Mouse (Mus musculus): ENCODE results near the gene Clca1. TPM values are rescaled to one million over a fixed set of nuclear protein-coding genes. Genes with fewer than 3 reads are reported as not detected.
"Not testable (repeated sequence)": the region's sequence is repeated elsewhere in the genome, so short reads cannot be mapped to it uniquely, and the experiment has no call there.

Clca1 gene
- total RNA-seq (2021) = not detected
- long read RNA-seq, experiment 1 = 0 reads
- long read RNA-seq, experiment 2 = 0 reads

- no peak for DNase-seq
- intact Hi-C loops (cut with DNase I) = no loop called here
Observed at GRCm38 (mm10) chr3:145032676-145033075, at the start of gene Clca1. Clca1 (minus strand) TSS chr3:145032776.

DNA sequence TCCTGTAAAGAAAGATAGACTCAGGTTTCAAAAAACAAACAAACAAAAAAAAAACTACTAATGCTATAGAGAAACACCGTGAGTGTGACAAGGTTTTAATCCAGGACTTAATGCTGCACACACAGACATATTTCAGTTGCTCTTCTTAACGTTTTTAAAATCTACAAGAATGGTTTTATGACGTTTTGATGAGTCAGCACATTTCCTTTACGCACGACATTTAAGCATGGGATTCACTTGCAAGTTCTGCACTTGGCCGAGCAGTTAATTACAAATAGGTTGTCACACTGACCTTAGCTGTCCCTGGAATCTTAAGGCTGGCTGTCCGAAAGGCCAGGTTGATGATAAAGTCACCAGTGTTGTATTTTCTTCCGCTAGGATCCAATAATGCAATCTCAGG lies 48.3 kb upstream of the Clca1 start:
- intact Hi-C loops (cut with DNase I) = no loop called here
- no peak for DNase-seq

DNA sequence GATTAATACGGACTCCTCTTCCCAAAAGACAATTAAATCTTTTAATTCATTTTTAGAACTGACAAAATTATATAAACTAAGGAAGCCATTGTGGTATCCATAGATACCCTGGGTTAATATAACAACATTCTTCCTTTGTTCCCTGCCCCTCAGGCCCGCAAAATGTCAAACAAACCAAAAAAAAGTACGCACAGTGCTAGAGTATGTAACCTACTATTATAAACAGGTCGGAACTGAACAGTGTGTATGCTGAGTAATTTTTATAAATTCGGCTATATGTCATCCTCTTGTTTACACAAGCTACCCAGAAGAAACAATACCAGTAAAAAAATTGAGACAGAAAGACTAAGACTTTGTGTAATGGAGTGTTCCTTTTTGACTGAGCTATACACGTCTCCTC lies 45.8 kb upstream of the Clca1 start:
- intact Hi-C loops (cut with DNase I) = no loop called here
- DNase-seq = no peak

- DNase-seq = no peak
- intact Hi-C loops (cut with DNase I) = no loop called here
Observed at GRCm38 (mm10) chr3:145072339-145072738, 39.8 kb upstream of the Clca1 start.

DNA sequence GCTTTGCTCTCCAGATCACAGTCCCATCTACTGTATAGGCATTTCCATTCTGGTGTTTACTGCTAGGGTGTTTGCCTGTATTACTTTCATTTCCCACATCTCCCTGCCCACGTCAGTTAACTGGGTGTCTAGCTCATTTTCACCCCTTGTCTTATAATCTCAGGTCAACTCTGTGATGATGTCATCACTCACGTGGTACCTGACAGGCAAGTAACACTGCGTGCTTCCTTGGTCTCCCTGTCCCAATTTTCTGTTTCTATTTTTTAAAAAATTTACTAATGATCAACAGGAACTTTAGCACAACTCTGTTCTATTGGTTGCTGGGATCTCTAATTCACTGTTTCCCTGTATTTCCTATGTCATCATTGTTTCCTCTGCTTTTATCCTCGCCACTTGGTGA lies 36.4 kb upstream of the Clca1 start:
- intact Hi-C loops (cut with DNase I) = no loop called here

GRCm38 (mm10) chr3:145055138-145055537 lies 22.6 kb upstream of the Clca1 start:
- DNase-seq; intact Hi-C loops (cut with DNase I): not testable (repeated sequence)

More for the DNA sequence above, 36.4 kb upstream of the Clca1 start:
- DNase-seq = no peak

GRCm38 (mm10) chr3:145049820-145050219 lies 17.2 kb upstream of the Clca1 start:
- DNase-seq = no peak
- intact Hi-C loops (cut with DNase I) = no loop called here

DNA sequence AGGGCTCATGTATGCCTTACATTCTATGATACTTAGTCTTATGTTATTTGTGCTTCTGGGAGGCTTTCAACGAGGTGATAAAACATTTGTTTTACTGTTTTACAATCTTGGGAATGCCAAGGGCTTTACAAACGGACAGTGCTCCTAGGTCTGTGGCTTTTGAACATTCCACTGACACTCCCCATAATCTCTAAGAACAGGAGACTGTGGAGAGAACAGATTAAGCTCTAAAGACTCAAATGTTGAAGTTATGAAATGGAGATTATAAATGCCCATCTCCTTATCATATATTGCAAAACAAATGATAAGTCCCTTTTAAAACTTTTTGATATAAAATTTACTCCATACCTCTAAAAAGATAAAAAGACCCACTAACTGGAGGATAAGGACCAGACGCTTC lies 6.2 kb upstream of the Clca1 start:
- intact Hi-C loops (cut with DNase I) = no loop called here
- no peak for DNase-seq

DNA sequence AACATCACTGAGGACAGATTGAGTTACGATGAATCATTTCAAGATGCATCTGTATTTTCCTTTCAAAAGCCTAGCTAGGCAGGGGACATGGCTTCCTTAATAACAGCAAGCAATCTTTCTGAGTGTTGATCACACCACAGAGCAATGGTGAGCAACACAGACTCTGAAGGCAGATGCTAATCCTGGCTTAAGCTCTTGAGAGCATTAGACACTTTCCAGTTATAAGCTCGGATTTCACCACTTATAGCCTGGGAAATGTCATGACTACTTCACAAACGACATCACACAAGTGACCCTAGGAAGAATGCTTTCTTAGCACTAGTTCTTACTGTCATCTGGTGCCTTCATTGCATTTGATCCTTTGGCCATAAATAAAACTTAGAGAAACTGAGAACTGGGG lies 4.5 kb downstream of the Clca1 start:
- intact Hi-C loops (cut with DNase I) = loop anchor here (10.0 kb wide), 1 partner anchor 203 kb away; no protein-coding TSS in a partner anchor
- no peak for DNase-seq

GRCm38 (mm10) chr3:145026750-145027149 lies 5.8 kb downstream of the Clca1 start:
- intact Hi-C loops (cut with DNase I) = loop anchor here (10.0 kb wide), 1 partner anchor 202 kb away; no protein-coding TSS in a partner anchor
- DNase-seq = no peak

DNA sequence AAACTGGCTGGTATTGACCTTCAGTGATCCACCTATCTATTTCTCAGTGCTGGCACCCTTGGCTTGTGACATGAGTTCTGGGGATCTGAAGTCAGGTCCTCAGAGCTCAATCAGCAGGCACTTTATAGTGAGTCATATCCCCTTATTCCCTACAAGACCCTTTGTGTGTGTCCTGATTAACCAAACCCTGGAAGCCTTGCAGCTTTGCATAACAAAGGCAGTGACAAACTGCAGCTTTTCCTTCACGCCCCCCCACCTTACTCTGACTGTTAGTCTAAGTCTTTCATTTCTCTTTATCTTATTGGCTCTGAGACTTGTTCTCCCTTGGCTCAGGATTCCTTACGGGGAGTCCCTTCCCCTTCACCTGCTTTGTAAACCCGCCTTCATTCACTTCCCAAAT lies 14.8 kb downstream of the Clca1 start:
- intact Hi-C loops (cut with DNase I) = no loop called here
- no peak for DNase-seq

GRCm38 (mm10) chr3:145004422-145004821 lies 28.2 kb downstream of the Clca1 start:
- intact Hi-C loops (cut with DNase I) = no loop called here

DNA sequence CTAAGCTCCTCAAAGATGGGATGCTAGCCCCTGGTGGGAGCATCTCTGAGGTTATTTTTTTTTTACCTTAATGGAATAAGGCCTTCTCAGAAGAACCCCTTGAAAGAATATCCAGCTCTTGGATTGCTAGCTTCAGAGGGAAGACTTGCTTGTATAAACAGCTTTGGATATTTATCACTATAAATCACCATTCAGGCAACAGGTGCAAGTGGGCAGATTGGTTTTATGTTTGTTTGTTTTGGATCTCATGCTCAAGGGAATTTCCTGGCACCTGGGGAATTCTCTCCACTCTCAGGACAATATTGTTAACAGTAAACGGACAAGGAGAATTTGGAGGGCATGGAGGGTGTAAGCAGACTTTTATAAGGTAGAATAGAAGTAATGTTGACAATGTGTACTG lies 31.7 kb downstream of the Clca1 start:
- intact Hi-C loops (cut with DNase I) = no loop called here
- DNase-seq = no peak

More at GRCm38 (mm10) chr3:145004422-145004821, 28.2 kb downstream of the Clca1 start:
- DNase-seq = no peak

- intact Hi-C loops (cut with DNase I) = no loop called here
- no peak for DNase-seq
Observed at GRCm38 (mm10) chr3:144993055-144993454, 39.5 kb downstream of the Clca1 start.

GRCm38 (mm10) chr3:144992618-144993017 lies 40.0 kb downstream of the Clca1 start:
- intact Hi-C loops (cut with DNase I) = no loop called here
- no peak for DNase-seq

- no peak for DNase-seq
- intact Hi-C loops (cut with DNase I) = no loop called here
Observed at GRCm38 (mm10) chr3:144985890-144986289, 46.7 kb downstream of the Clca1 start.

DNA sequence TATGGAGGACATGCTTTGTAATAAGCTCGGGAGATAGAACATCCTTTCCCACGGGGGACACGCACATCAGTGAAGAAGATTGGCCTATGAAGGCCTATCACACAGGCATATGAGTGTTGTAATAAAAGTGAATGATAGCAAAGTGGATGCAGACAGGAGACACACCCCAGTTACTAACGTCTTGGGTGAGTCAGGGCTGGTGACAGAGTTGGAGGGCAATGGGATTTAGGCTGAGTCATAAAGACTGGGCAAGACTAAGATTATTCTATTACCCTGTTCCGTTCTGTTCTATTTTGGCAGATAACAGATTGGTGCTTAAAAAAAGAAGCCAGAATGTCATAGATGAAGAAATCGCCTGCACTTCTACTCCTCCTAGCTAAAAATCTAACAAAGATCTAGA lies 52.0 kb downstream of the Clca1 start:
- intact Hi-C loops (cut with DNase I) = no loop called here
- no peak for DNase-seq

DNA sequence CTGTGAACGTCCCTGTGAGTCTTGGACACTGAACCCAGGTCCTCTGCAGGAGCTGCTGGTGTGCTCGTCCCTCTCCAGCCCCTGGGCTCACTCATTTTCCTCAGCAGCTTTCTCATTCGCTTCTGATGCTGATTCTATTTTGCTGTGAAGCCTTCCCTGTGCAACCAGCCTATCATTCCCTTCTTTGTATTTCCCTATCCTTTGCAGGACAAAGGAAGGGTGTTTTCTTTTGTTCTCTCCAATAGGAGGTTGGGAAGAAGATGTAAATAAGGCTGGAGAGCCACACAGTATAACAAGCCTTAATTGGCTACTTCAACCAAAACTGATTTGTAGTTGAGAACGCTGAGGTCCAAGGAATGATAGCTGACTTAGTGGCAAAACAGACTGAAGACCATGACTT lies 54.9 kb downstream of the Clca1 start:
- DNase-seq = no peak
- intact Hi-C loops (cut with DNase I) = no loop called here

DNA sequence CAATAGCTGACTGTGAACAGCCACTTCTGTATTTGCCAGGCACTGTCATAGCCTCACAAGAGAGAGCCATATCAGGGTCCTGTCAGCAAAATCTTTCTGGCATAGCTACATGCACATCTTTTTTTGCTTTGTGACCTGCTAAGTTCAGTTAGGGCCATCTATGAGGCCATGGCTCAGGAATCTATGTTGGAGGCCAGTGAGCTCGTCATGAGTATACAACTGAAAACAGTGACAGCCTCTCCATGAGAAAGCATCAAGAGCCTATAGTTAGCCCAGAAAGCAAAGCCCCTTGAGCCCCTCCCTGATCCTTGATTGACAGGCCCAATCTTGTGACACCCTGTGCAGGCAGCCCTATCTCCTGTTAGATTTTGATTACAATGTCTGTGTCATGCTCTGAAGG lies 56.5 kb downstream of the Clca1 start:
- DNase-seq = no peak

DNA sequence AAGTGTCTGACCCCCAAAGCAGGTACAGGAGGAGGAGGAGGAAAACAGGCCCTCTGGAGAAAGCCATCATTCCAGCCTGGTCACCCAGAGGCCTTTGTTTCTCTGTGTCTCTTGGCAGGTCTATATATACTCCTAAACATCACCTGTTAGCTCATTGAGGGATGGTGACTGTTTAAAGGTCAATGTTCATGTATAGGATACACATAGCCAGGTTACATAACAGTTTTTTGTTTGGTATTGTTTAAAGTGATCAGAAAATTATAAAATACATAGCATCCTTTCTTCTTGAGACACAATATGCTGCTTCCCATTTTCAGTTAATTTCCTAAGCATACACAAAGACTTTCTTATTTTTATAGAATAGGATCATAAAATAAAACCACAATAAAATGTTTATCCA lies 57.6 kb downstream of the Clca1 start, which contains the start of gene Clca4a:
Gene Clca4a, minus strand, starts transcription at position 101 of the 400 bp plus-strand sequence.
- DNase-seq = no peak
- intact Hi-C loops (cut with DNase I) = no loop called here

More for the DNA sequence above, 56.5 kb downstream of the Clca1 start:
- intact Hi-C loops (cut with DNase I) = no loop called here

DNA sequence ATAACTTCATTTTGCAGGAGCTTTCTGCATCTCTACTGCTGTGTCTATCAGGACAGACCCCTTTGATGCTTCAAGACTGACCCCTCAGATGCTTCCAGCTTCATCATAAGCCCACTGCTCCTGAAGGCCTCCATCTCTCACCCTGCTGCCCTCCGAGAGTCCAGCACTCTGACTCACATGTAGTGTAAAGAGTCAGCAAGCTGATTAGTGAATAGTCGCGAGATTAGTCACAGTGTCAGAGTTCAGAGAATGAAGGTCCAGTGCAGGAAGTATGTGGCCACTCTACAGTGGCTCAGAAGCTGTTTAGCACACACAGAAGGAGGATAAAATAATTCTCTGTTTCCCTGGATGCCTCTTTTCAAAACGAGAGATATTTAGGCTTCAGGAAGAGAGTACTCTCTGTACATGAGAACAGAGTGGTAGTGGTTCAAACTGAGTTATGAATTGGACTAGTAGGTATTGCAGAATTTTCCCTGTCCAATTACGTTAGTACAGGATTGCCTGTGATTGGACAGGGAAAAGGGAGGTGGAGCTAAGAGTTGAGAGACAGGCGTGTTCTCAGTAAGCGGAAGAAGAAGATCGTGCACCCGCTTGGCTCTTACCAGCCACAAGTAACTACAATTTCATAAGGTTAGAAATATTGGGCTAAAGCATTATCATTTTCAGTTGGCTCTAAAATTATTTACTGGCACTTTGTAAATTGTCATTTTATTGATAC lies 60.9 kb downstream of the Clca1 start:
- DNase-seq = no peak
- intact Hi-C loops (cut with DNase I) = no loop called here

GRCm38 (mm10) chr3:144969755-144970154 lies 62.8 kb downstream of the Clca1 start:
- no peak for DNase-seq
- intact Hi-C loops (cut with DNase I) = no loop called here
